Mouse (Mus musculus): ENCODE data around the gene Klc1. TPM values are rescaled to one million over a fixed set of nuclear protein-coding genes. Genes with fewer than 3 reads are reported as not detected.

Gene Klc1
- polyA plus RNA-seq, 1 experiment from 2014 or later = 98.5 TPM

DNA sequence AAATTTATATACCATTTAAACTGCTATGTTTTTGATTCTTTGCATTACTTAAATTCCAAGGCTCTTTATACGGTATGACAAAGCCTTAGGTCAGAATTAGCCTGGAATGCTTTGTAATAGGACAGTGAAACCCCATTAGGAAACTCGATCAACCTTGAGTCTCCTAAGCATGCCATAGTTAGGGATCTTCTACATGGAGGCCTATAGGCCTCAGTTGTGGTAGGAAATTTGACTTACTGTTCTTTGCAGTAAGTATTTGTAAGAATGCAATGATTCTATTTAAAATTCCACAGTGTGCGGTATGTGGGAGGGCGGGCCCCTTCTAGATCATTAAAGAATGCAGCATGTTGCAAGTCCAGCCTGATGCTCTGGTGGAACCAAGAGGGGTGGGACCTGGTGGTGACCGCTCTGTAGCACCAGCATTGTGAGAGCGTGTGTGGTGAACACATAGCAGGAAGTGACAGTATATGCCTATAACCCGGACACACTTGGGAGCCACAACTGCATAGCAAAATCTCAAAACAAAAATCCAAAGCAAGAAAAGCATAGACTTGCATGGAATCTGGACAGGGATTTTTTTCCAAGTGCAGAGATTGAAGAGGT, 1.8 kb downstream of the Klc1 start:
- H3K4me1 ChIP-seq = peaks cover 30% of the 10 kb centered on the region
- peak overlapping the region; percentile 99 for H3K4me2 ChIP-seq
- WGBS = 63% methylated on average over 7 of the region's 7 CpGs
- no peak for ATAC-seq (replicated peaks; ENCODE audit: low FRiP score)
- 0 out of 2 replicates have a peak overlapping the region, but pooled peaks have one; percentile 92 for H3K27ac ChIP-seq
- H3K36me3 ChIP-seq = peaks cover 10% of the 10 kb centered on the region
- H3K9me3 ChIP-seq (replicated peaks) = no peaks in the 10 kb centered on the region
- no peaks in the 10 kb centered on the region for H3K27me3 ChIP-seq
- peak overlapping the region; percentile 90 for H3K4me3 ChIP-seq (replicated peaks)
- 0 out of 2 replicates have a peak overlapping the region, but pooled peaks have one; percentile 95 for H3K9ac ChIP-seq

DNA sequence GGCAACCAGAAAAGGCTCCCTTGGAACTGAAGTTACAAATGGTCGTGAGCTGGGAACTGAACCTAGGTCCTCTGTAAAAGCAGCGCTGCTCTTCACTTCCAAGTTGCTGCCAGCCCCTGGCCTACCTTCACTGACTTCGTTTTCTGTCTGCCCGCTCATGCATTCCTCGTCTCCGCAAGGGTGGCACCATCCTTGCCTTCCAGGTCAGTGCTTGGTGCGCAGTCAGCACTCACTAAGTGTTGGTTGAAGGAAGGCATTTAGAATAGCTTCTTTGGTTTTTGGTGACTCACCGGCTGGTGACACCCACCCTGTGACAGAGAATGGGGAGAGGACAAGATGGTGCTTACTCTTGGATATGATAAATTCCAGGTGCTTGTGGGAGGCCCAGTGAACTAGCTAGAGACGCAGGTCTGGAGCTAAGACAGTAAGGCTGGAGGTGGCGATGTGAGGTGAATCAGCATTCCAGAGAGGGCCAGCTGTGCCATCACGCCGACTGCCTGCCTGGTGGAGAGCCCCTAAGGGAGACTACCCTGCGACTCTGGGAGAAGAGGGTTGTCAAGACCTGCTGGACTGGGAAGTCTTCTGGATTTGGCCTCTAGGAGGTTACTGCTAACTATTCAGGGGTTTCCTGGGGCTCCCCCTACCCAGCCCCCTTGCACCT, 4.1 kb downstream of the Klc1 start:
- Histone ChIP-seq H3K4me2 (no peak overlapping the region), H3K4me3 (replicated peaks) (no peak overlapping the region), H3K27me3 (no peaks in the 10 kb centered on the region), H3K36me3 (peaks cover 10% of the 10 kb centered on the region), H3K27ac (no peak overlapping the region), H3K9me3 (replicated peaks) (no peaks in the 10 kb centered on the region), H3K9ac (no peak overlapping the region), H3K4me1 (peaks cover 49% of the 10 kb centered on the region)
- ATAC-seq (replicated peaks; ENCODE audit: low FRiP score) = no peak
- 89% methylated on average over 13 of the region's 13 CpGs for WGBS

DNA sequence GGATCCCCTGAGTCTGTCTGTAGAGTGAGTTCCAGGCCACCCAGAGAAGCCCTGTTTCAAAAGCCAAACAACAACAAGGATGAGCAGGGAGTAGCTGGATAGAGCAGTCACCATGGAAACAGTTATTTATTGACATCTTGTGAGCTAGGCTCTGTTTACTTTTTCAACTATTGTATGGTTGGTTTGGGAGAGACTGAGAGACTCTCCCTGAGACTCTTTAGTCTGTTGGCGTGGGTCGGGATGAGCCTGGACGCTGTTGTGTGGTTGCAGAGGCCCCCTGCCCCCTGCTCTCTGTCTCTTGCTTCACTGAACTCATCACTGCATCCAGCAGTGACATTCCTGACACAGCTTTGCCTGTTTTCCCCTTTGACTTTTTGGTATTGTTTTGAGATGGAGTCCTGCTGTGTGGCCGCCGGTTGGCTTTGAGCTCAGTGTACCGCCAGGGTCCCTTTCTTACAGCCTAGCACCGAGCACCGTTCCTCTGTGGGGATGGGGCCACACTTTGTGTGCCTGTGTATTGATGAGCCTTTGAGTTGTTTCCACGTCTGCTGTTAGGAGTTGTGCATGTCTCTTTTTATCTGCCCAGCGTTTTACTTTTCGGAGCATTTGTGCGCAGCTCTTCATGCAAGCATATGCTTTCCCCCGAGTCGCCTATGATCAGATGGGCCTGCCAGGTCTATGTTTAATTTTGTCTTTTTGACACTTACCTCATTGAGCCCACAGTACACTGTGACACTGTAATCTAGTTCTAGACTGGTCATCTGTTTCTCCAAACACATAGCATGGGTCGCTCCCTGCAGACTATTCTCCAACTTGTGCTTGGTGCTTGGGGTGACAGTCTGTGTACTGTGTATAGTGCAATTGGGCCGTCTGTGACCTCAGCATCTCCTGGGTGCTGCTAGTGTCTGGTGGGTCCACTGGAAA, 7.9 kb downstream of the Klc1 start:
- Histone ChIP-seq H3K27ac (peak overlapping the region; percentile 38; the same call in 1 of the 2 replicates), H3K9ac (no peak overlapping the region), H3K36me3 (peaks cover 12% of the 10 kb centered on the region), H3K4me3 (replicated peaks) (no peak overlapping the region), H3K27me3 (no peaks in the 10 kb centered on the region), H3K4me1 (peaks cover 39% of the 10 kb centered on the region), H3K9me3 (replicated peaks) (no peaks in the 10 kb centered on the region), H3K4me2 (0 out of 2 replicates have a peak overlapping the region, but pooled peaks have one; percentile 3)
- ATAC-seq (replicated peaks; ENCODE audit: low FRiP score) = peak; percentile 38; the same call in 1 of the 2 replicates
- WGBS = 62% methylated on average over 16 of the region's 16 CpGs

DNA sequence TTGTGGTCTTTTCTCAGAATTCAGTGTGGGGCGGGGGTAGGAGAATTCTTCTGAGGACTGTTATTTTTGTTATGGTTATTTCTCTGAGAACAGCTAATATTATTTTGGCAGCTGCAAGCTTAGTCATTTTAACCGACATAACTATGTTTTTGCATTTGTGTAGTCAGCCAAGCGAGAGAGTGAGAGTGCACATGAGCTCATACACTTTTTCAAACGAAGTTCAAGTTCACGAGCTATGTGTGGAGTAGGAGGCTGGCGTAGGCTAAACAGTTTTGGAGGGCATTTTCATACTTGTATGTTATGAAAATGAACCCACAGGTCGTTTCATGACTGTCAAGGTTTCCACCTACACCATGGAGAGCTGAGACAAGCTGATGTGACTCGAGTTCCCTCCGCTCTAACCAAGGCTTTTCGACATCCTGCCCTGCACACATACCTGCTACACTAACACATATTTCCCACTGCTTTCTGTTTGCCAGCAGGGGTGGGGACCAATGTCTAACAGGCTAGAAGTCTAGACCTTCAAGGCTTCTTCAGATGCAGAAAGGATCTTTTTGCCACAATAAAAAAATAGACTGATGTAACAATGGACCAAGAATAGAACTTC, 9.8 kb downstream of the Klc1 start:
- Histone ChIP-seq H3K27ac (no peak overlapping the region), H3K4me2 (no peak overlapping the region), H3K27me3 (no peaks in the 10 kb centered on the region), H3K9me3 (replicated peaks) (no peaks in the 10 kb centered on the region), H3K9ac (no peak overlapping the region), H3K36me3 (peaks cover 23% of the 10 kb centered on the region), H3K4me1 (peaks cover 39% of the 10 kb centered on the region), H3K4me3 (replicated peaks) (no peak overlapping the region)
- no peak for ATAC-seq (replicated peaks; ENCODE audit: low FRiP score)
- 86% methylated on average over 10 of the region's 10 CpGs for WGBS

DNA sequence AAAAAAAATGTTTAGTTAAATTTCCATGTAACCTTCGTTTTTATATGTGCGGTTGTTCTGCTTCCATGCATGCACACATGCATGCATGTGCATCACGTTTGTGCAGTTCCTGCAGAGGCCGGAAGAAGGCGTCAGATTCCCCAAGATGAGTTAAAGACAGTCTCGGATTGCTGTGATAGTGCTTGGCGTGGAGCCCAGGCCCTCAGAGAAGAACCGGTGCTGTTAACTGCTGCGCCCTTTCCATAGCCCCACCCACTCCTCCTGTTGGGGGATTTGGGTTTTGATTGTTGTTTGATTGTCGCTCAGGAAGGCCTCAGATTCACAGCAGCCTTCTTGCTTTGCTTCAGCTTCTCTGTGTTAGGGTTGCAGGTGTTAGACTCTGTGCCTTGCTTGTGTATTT, 10.7 kb downstream of the Klc1 start:
- peak overlapping the region; percentile 45 for H3K27ac ChIP-seq
- ATAC-seq (replicated peaks; ENCODE audit: low FRiP score) = no peak
- H3K9me3 ChIP-seq (replicated peaks) = no peaks in the 10 kb centered on the region
- 33% methylated on average over 10 of the region's 10 CpGs for WGBS
- H3K27me3 ChIP-seq = no peaks in the 10 kb centered on the region
- H3K4me1 ChIP-seq = peaks cover 39% of the 10 kb centered on the region
- H3K4me3 ChIP-seq (replicated peaks) = no peak overlapping the region
- H3K9ac ChIP-seq = no peak overlapping the region
- H3K4me2 ChIP-seq = no peak overlapping the region
- H3K36me3 ChIP-seq = peaks cover 30% of the 10 kb centered on the region

DNA sequence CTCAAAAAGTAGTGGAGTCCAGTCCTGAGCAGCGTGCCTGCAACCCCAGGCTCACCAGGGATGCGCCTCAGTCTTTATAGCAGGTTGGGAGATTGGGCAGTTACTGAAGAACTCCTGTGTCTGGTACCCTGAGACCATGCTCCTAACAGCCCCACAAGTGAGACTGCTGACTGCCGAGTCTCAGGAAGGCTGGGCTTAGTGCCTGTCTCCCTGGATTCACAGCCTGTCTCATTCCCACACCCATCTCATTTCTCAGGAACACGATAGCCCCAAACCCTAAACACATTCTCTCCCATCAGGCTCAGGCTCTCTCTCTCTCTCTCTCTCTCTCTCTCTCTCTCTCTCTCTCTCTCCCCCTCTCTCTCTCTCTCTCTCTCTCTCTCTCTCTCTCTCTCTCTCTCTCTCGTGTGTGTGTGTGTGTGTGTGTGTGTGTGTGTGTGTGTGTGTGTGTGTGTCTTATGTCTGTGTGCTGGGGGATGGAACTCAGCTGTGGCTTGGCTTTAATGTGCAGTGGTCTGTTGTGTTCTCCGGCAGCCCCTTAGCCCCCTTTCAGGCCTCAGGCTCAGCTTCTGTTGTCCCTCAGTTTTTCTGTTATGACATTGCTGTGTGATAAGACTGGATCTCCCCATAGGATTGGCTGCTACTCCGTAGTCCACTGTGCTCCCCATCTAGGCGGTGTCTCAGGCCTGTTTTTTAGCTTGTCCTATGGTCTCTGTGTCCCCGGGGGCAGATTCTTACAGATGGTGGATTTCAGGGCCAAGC, 11.3 kb downstream of the Klc1 start:
- H3K9ac ChIP-seq = no peak overlapping the region
- ATAC-seq (replicated peaks; ENCODE audit: low FRiP score) = no peak
- no peak overlapping the region for H3K4me3 ChIP-seq (replicated peaks)
- WGBS = 60% methylated on average over 8 of the region's 9 CpGs
- peaks cover 39% of the 10 kb centered on the region for H3K4me1 ChIP-seq
- H3K27ac ChIP-seq = peak overlapping the region; percentile 45
- no peaks in the 10 kb centered on the region for H3K27me3 ChIP-seq
- H3K36me3 ChIP-seq = peaks cover 37% of the 10 kb centered on the region
- H3K4me2 ChIP-seq = no peak overlapping the region
- H3K9me3 ChIP-seq (replicated peaks) = no peaks in the 10 kb centered on the region

DNA sequence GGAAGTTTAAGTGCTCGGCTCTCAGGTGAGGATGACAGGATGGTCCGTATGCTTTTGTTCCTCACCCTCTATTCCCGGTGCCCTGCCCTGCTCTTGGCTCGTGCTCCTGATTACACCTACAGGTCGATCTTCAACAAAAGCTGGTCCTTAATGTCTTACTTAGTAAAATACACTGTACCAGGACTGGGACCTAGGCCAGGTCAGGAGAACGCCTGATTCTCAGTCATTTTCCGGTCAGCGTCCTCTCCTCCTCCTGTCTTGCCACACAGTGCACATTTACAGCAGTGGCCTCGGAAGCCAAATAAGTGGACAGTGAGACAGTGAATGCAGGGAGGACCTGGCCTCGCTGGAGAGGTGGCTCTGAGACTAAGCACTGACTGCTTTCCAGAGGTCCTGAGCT, 12.0 kb downstream of the Klc1 start:
- no peaks in the 10 kb centered on the region for H3K9me3 ChIP-seq (replicated peaks)
- 0 out of 2 replicates have a peak overlapping the region, but pooled peaks have one; percentile 32 for H3K27ac ChIP-seq
- ATAC-seq (replicated peaks; ENCODE audit: low FRiP score) = no peak
- H3K36me3 ChIP-seq = peaks cover 43% of the 10 kb centered on the region
- H3K27me3 ChIP-seq = no peaks in the 10 kb centered on the region
- no peak overlapping the region for H3K9ac ChIP-seq
- H3K4me2 ChIP-seq = no peak overlapping the region
- peaks cover 36% of the 10 kb centered on the region for H3K4me1 ChIP-seq
- no peak overlapping the region for H3K4me3 ChIP-seq (replicated peaks)
- 83% methylated on average over 10 of the region's 10 CpGs for WGBS

DNA sequence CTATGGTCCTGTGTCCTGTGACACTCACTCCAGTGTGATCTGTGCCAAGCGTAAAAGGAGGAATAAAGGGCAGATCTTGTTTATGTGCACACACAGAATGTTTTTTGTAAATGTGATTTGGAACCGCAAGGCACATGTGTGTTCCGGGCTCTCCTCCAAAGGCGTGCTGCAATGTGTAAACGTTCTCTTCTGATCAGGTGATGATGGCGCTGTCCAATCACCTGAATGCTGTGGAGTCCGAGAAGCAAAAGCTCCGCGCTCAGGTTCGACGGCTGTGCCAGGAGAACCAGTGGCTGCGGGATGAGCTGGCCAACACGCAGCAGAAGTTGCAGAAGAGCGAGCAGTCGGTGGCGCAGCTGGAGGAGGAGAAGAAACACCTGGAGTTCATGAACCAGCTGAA, 15.5 kb downstream of the Klc1 start:
- Histone ChIP-seq H3K4me1 (peaks cover 10% of the 10 kb centered on the region), H3K9me3 (replicated peaks) (no peaks in the 10 kb centered on the region), H3K4me2 (no peak overlapping the region), H3K27me3 (no peaks in the 10 kb centered on the region), H3K4me3 (replicated peaks) (no peak overlapping the region), H3K36me3 (peaks cover 78% of the 10 kb centered on the region), H3K27ac (no peak overlapping the region), H3K9ac (no peak overlapping the region)
- WGBS = 79% methylated on average over 16 of the region's 16 CpGs
- no peak for ATAC-seq (replicated peaks; ENCODE audit: low FRiP score)

DNA sequence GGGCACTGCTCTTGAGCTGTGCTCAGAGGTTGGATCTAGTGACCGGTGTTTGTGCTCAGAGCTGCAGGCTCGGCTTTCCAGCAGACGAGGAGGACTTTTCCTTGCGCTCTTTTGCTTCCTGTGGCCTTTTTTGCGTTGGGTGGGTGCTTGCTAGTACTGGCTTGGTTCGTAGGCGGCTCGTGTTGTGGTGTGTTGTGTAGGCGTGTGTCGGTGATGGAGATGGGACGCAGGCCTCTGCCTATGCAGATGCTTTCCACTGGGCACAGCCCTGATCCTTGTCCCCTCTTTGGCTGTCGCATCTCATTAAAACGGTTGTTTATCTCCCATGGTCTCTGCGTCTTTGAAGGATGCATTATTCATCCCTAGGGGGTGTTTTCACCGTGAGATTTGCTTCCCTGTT, 16.2 kb downstream of the Klc1 start:
- no peaks in the 10 kb centered on the region for H3K9me3 ChIP-seq (replicated peaks)
- H3K4me3 ChIP-seq (replicated peaks) = no peak overlapping the region
- H3K9ac ChIP-seq = no peak overlapping the region
- ATAC-seq (replicated peaks; ENCODE audit: low FRiP score) = no peak
- H3K27ac ChIP-seq = no peak overlapping the region
- H3K4me2 ChIP-seq = no peak overlapping the region
- WGBS = 82% methylated on average over 15 of the region's 15 CpGs
- peaks cover 85% of the 10 kb centered on the region for H3K36me3 ChIP-seq
- no peaks in the 10 kb centered on the region for H3K27me3 ChIP-seq
- H3K4me1 ChIP-seq = peaks cover 3% of the 10 kb centered on the region

DNA sequence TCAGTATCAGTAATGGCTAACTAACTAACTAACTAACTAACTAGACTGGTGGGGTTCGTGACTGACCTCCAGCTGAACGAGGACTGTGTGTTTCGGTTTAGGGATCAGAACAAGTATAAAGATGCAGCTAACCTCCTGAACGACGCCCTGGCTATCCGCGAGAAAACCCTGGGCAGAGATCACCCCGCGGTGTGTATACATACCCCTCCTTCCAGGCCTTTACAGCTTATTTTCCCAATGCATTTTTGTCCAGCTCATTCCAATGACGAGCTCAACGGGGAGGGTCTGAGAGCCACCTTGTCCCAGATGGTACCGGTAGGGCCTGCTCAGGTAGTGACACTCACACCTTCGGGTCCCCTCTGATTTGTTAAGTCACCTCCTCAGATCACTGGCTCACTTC, 19.3 kb downstream of the Klc1 start:
- no peak overlapping the region for H3K4me2 ChIP-seq
- no peak overlapping the region for H3K9ac ChIP-seq
- peaks cover 98% of the 10 kb centered on the region for H3K36me3 ChIP-seq
- no peaks in the 10 kb centered on the region for H3K9me3 ChIP-seq (replicated peaks)
- no peaks in the 10 kb centered on the region; the same call in 1 of the 2 replicates for H3K4me1 ChIP-seq
- ATAC-seq (replicated peaks; ENCODE audit: low FRiP score) = no peak; the same call in 1 of the 2 replicates
- no peak overlapping the region for H3K4me3 ChIP-seq (replicated peaks)
- peak overlapping the region; percentile 14; the same call in 1 of the 2 replicates for H3K27ac ChIP-seq
- no peaks in the 10 kb centered on the region for H3K27me3 ChIP-seq
- 87% methylated on average over 13 of the region's 13 CpGs for WGBS

DNA sequence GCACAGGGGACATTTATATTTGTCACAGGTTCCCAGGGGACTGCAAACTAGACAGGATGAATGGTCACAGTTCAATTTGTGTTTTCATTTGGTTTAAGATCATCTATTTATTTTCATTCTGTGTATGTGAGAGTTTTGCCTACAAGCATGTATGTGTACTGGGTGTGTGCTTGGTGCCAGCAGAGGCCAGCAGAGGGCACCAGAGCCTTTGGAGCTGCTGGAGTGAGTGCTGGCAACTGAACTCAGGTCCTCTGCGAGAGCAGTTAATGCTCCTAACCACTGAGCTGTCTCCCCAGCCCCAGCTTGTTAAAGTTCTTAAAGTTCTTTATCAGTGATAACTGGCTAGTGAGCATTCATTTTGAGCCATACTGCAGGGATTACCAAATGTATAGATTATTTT, 20.9 kb downstream of the Klc1 start:
- no peak overlapping the region for H3K27ac ChIP-seq
- no peaks in the 10 kb centered on the region for H3K9me3 ChIP-seq (replicated peaks)
- 93% methylated on average over 1 of the region's 1 CpGs for whole genome bisulfite sequencing
- H3K4me2 ChIP-seq = no peak overlapping the region
- H3K9ac ChIP-seq = no peak overlapping the region
- peaks cover 97% of the 10 kb centered on the region for H3K36me3 ChIP-seq
- no peaks in the 10 kb centered on the region for H3K27me3 ChIP-seq
- no peak for ATAC-seq (replicated peaks; ENCODE audit: low FRiP score)
- no peaks in the 10 kb centered on the region; the same call in 1 of the 2 replicates for H3K4me1 ChIP-seq
- H3K4me3 ChIP-seq (replicated peaks) = no peak overlapping the region
